Mouse (Mus musculus) cortical plate, adult 2 months (tissue): ENCODE measurements around the gene Ece1.

ENCODE experiments used
- CTCF ChIP-seq: fragments of 200-500 bp; IDR thresholded peaks from 2 replicates; pipeline ENCODE4 v1.5.1; 2011; ENCODE audit warnings: mild to moderate bottlenecking, control low read depth, low read length; ENCODE audit not compliant: insufficient read depth; ENCODE audit errors: extremely low read depth
- POLR2A ChIP-seq: fragments of 200-500 bp; IDR thresholded peaks from 2 replicates; pipeline ENCODE4 v1.6.1; 2011; ENCODE audit warnings: mild to moderate bottlenecking, low read length, control low read depth; ENCODE audit not compliant: insufficient read depth; ENCODE audit errors: extremely low read depth

GRCm38 (mm10) chr4:137995399-137995798 is 133.4 kb downstream of the Ece1 start:
- TF ChIP-seq CTCF = no peak
- TF ChIP-seq POLR2A = peak; percentile 39; the same call in 1 of the 2 replicates
